Mouse (Mus musculus) layer of hippocampus, postnatal 25 days (tissue): ENCODE data around the gene Sgsm2. TPM values are rescaled to one million over a fixed set of nuclear protein-coding genes. Genes with fewer than 3 reads are reported as not detected.

Experiments used
- microRNA-seq, 2 experiments: library from miRNA; unstranded; fragments of <30 nt; microRNA quantifications; one replicate each; pipeline ENCODE4 v1.2.0; 2021
- total RNA-seq, 2 experiments: library from RNA; stranded (reverse); gene quantifications; 2 replicates each; pipeline ENCODE4 v1.2.3; 2021

Gene Sgsm2
- total RNA-seq, 2 experiments from 2014 or later: 82.9 to 86.4 TPM

Small RNAs within 50 kb of the gene (microRNA-seq; reads per million reads assigned to microRNA genes)
- gene Mir6926: 2.4 to 3.1 reads per million in 2 experiments

Other genes with a start within 250 kb of the Sgsm2 start
- gene Cluh, start 247.6 kb downstream of the Sgsm2 start, total RNA-seq: 10 to 100 TPM; 68.2 to 77.3 TPM
- gene Pafah1b1, start 172.4 kb downstream of the Sgsm2 start, total RNA-seq: 100 to 1,000 TPM; 358 to 403 TPM
- 10 to 100 TPM; 27.0 to 27.5 TPM for gene Mettl16, start 126.2 kb downstream of the Sgsm2 start, total RNA-seq
- 10 to 100 TPM; 28.9 to 34.4 TPM for gene Mnt, start 66.1 kb downstream of the Sgsm2 start, total RNA-seq
- gene Tsr1, start 1.0 kb upstream of the Sgsm2 start, total RNA-seq: 10 to 100 TPM; 32.6 to 32.9 TPM
- 10 to 100 TPM; 27.9 to 31.2 TPM for gene Smg6, start 28.8 kb upstream of the Sgsm2 start, total RNA-seq
- gene Srr, start 28.9 kb upstream of the Sgsm2 start, total RNA-seq: 100 to 1,000 TPM; 108 to 109 TPM